Mouse (Mus musculus) liver, postnatal 0 days (tissue): Measurements from ENCODE around the gene Col5a2.

ENCODE experiments used
- CTCF ChIP-seq: sonication (generic); IDR thresholded peaks from 2 replicates; pipeline ENCODE4 v1.5.1; 2016; ENCODE audit warnings: antibody characterized with exemption, low read depth
- EP300 ChIP-seq: IDR thresholded peaks from 2 replicates; pipeline ENCODE4 v1.6.1; 2016; ENCODE audit warnings: antibody characterized with exemption, low read depth, mild to moderate bottlenecking

DNA sequence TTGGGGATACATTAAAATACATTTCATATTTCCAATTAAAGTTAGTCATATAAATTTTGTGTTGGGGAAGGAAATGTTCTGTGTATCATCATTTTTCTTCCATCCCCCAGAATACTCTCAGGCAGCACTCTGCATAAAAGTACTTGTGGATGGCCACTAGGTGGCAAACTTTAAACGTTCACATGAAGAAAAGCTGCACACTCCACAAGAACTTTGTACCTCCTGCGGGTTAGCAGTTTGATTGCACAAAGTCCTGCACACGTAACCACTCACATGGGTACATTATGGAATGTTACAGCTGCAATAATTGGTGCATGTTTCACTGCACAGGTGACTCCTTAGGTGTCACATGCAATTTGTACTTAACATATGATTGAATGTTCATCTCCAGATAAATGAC lies 71.2 kb downstream of the Col5a2 start:
- peak; percentile 68 for TF ChIP-seq CTCF
- TF ChIP-seq EP300 = no peak
